Mouse (Mus musculus) small intestine, adult 2 months (tissue): ENCODE measurements around the gene Gm3002.
"Not testable (repeated sequence)": the region's sequence is repeated elsewhere in the genome, so short reads cannot be mapped to it uniquely, and the experiment has no call there.

Experiments
- CTCF ChIP-seq: fragments of 200-500 bp; IDR thresholded peaks from 2 replicates; pipeline ENCODE4 v1.5.1; 2012; ENCODE audit warnings: low read depth, mild to moderate bottlenecking, control low read depth, inconsistent platforms, low read length, moderate library complexity, mixed read lengths; ENCODE audit not compliant: insufficient replicate concordance, insufficient read length; ENCODE audit errors: extremely low read depth
- POLR2A ChIP-seq: fragments of 200-500 bp; IDR thresholded peaks from 2 replicates; pipeline ENCODE4 v1.6.1; 2012; ENCODE audit warnings: low read depth, mild to moderate bottlenecking, control low read depth, inconsistent platforms, low read length, moderate library complexity

DNA sequence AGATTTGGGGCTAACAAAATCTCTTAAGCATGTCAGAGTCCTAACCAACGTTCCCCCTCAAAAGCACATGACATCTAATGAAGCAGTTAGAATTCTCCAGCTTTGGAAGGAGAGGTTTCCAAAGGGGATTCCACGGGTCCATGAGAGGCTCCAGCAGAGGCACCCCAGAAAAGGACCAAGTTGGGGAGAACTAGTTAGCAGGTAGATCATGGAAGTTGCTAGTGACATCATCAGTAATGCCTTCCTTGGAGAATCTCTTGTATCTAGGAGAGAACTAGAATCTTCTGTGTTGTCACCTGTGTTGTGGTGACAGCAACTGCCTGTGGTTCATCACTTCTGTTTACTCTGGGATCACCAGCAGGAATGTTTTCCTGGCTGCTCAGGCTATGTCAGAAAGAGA lies 121.6 kb downstream of the Gm3002 start, which contains the start of gene Gm3029:
- not testable (repeated sequence) for TF ChIP-seq CTCF, POLR2A
